Mouse (Mus musculus): ENCODE measurements around the gene Tut7.
"Not testable (repeated sequence)": the region's sequence is repeated elsewhere in the genome, so short reads cannot be mapped to it uniquely, and the experiment has no call there.

Tut7 gene

DNA sequence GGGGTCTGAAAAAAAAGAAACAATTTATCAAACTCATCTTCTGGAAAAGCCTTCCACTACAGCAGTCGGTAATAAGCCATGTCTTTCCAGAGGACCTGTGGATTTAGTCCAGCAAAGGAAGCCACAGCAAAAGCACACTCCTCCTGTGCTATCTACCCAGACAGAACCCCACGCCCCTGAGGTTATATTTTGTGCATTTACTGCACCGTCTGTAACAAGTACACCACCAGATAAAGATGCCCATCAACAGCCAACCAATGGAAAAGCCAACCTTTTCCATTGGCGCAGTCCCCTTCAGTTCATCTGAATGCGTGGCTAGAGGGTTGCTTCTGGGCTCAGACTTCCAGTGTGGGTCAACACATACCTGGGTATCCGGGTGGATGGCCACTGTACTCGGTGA, 60.2 kb downstream of the Tut7 start:
- DNase-seq: no peak

DNA sequence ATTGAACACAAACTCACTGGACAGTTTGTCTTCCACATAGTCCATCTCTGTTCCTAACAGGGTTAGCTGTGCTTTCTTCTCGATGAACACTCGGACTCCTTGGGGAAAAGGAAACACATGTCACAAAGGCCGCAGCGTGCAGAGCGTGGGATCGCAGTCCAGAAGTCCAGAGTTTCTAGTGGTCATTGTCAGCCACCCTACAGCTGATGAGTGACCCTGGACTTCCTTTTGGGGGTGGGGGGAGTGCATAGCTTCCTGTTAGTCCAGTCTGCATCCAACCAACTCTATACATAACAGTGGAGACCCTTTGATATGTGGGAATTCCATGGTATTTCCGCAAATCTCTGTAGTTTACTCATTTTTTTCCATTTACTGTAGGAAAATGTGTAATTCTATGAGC, 66.0 kb downstream of the Tut7 start:
- DNase-seq: peak; percentile 41

- no peak for DNase-seq
Measured at GRCm38 (mm10) chr13:59750310-59750709, 72.6 kb downstream of the Tut7 start.

- no peak for DNase-seq
Measured at GRCm38 (mm10) chr13:59746711-59747110, 76.2 kb downstream of the Tut7 start, which contains the start of gene 1700014D04Rik. Gene 1700014D04Rik, minus strand, starts transcription at chr13:59746752.

GRCm38 (mm10) chr13:59746164-59746563, 76.8 kb downstream of the Tut7 start:
- peak; percentile 41 for DNase-seq

DNA sequence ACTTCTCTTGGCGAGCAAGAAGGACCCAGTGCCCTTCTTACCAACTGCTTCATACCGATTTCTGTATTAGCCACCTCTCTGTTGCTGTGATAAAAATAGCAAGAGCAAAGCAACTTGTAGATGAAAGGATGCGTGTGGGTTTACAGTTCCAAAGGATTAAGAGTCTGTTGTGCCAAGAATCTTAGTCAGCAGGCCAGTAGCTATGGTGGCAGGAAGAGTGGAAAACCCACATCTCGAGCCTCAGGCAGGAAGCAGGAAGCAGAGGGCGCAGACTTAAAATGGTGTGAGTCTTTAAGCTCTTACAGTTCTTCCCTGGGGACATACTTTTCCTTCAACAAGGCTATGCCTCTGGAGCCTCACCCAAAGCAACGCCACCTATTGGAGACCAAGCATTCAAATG, 77.5 kb downstream of the Tut7 start:
- DNase-seq: no peak

DNA sequence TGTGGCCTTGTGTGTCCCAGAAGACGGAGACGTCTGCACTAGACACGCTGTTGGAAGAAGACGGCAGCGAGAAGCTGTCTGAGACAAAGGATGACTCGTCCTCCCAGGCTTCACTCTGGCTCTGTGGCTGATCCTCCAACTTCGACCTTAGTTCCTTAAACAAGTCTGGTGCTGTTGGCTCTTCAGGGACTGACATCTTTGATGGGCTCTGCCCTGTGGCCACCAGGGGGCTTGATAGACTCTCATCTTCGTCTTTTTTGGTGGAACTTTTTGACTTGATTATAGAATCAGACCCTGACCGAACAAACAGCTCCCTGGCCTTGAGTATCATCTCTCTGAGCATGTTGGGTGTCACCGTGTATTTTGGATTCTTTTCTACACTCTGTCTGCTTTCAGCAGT, 81.2 kb downstream of the Tut7 start:
- DNase-seq: peak; percentile 59

GRCm38 (mm10) chr13:59741096-59741495, 81.9 kb downstream of the Tut7 start:
- peak; percentile 27 for DNase-seq

- no peak for DNase-seq
Measured at GRCm38 (mm10) chr13:59739397-59739796, 83.5 kb downstream of the Tut7 start.

- DNase-seq: no peak
Measured at GRCm38 (mm10) chr13:59738455-59738854, 84.5 kb downstream of the Tut7 start.

DNA sequence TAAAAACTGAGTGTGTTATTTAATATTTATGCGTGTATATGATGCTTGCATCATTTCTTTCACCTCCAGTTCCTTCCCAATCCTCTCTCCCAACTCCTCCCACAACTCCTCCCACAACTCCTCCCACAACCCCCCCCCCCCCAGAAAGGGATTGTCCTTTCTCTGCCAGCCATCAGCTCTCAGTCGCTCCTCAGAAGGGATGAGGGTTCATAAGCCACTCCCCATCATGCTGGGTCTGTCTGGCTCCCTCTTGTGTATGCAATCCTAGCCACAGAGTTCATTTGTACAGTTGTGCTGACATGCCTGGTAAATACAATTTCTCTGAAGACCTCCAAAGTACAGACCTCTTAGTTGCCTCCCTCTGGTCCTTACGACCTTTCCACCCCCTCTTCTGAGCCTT, 87.8 kb downstream of the Tut7 start:
- no peak for DNase-seq

DNA sequence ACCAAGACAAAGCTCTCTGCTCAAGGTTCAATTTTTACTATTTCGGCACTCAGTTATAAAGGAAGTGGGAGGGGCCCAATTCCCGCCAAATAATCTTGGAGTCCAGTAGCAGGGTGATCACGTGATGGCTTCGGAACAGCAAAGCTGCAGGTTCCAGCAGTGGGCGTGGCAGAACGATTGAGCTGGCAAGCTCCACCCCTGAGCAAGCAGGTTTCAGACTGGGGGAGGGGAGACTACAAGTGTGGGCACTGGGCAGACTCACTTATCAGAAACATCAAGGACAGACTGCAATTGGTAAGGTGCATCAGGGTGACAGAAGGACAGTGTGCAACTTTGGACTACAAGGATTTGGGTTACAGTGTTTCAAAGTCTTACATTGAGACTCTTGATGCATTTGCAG, 88.6 kb downstream of the Tut7 start:
- DNase-seq: not testable (repeated sequence)

GRCm38 (mm10) chr13:59733936-59734335, 89.0 kb downstream of the Tut7 start:
- no peak for DNase-seq

GRCm38 (mm10) chr13:59731652-59732051, 91.3 kb downstream of the Tut7 start, which contains the start of gene Spata31d1d:
Gene Spata31d1d, minus strand, starts transcription at chr13:59731752.
- DNase-seq: no peak

- DNase-seq: peak; percentile 91
Measured at GRCm38 (mm10) chr13:59728378-59729093, 94.4 kb downstream of the Tut7 start.

- no peak for DNase-seq
Measured at GRCm38 (mm10) chr13:59726139-59726867, 96.6 kb downstream of the Tut7 start.

DNA sequence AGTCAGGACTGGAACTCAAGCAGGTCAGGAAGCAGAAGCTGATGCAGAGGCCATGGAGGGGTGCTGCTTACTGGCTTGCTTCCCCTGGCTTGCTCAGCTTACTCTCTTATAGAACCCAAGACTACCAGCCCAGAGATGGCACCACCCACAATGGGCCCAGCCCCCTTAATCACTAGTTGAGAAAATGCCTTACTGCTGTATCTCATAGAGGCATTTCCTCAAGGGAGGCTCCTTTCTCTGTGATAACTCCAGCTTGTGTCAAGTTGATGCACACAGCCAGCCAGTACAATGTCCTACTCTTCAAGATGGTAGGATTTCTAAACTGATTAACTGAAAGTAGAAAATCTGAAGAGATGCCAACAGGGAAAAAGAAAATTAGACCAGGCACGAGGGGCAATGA, 100.9 kb downstream of the Tut7 start:
- not testable (repeated sequence) for DNase-seq

All from kidney, postnatal 10 days (tissue).